Mouse (Mus musculus) cerebellum, adult 2 months (tissue): ENCODE measurements around the gene Taok3.

Experiments used
- CTCF ChIP-seq: fragments of 200-500 bp; IDR thresholded peaks from 2 replicates; pipeline ENCODE4 v1.5.1; 2011; ENCODE audit warnings: low read depth, mild to moderate bottlenecking, control low read depth, low read length, moderate library complexity, borderline replicate concordance; ENCODE audit not compliant: insufficient read depth
- POLR2A ChIP-seq: fragments of 200-500 bp; IDR thresholded peaks from 2 replicates; pipeline ENCODE4 v1.6.1; 2011; ENCODE audit warnings: low read length, control low read depth, borderline replicate concordance; ENCODE audit not compliant: insufficient read depth

GRCm38 (mm10) chr5:117166811-117167365, 47.0 kb downstream of the Taok3 start:
- no peak for TF ChIP-seq POLR2A
- TF ChIP-seq CTCF = no peak
